Mouse (Mus musculus) macrophage (primary cell): ENCODE measurements around the gene Tm4sf1. TPM values are rescaled to one million over a fixed set of nuclear protein-coding genes. Genes with fewer than 3 reads are reported as not detected.

Experiments used
- H3K27ac ChIP-seq: fragments of 350-480 bp; formaldehyde crosslinking; 2 replicates; pipeline ENCODE4 v1.9.0; 2021
- H3K36me3 ChIP-seq: fragments of 350-480 bp; formaldehyde crosslinking; 2 replicates; pipeline ENCODE4 v1.9.0; 2021; ENCODE audit errors: inconsistent target
- H3K4me3 ChIP-seq: fragments of 350-480 bp; formaldehyde crosslinking; 2 replicates; pipeline ENCODE4 v1.9.0; 2021; ENCODE audit errors: inconsistent target
- H3K79me2 ChIP-seq: fragments of 350-480 bp; formaldehyde crosslinking; 2 replicates; pipeline ENCODE4 v1.9.0; 2021; ENCODE audit errors: inconsistent target
- WGBS: methylation state at CpG from one replicate; pipeline ENCODE4 v1.1.7; 2026; ENCODE audit warnings: inconsistent platforms; ENCODE audit not compliant: missing documents; 5-methylcytosine and 5-hydroxymethylcytosine counted together
- polyA plus RNA-seq: library from polyadenylated mRNA; stranded (reverse); fragments of 250-400 nt; gene quantifications from 3 replicates; pipeline ENCODE4 v1.2.4, GENCODE M21; 2018; ENCODE audit warnings: inconsistent platforms
- total RNA-seq, 78 experiments: library from RNA; depleted of rRNA; stranded (reverse); fragments of 250-400 nt; gene quantifications; 1 replicate in 9 of 78; 2 replicates in 24 of 78; 3 replicates in 43 of 78; 4 replicates in 2 of 78; pipeline ENCODE4 v1.2.4; 2018; ENCODE audit warnings: inconsistent platforms in 56 of 78

The Tm4sf1 gene
- 1 to 10 TPM in 1 of 26 experiments, under 1 TPM in 1, not detected in 24; 0.31 to 6.7 TPM for total RNA-seq (2018; cell fraction: chromatin; rRNA removed)
- under 1 TPM in 3 of 26 experiments, not detected in 23; 0.09 to 0.29 (median 0.26) TPM for total RNA-seq (2018; cell fraction: cytosol; rRNA removed)
- total RNA-seq (2018; cell fraction: nucleus; rRNA removed), result 1 to 10 TPM in 1 of 26 experiments, under 1 TPM in 2, not detected in 23; 0.82 to 2.3 (median 0.86) TPM
- 0.25 to 0.74 TPM in 2 of 3 replicates, not detected in the other for polyA plus RNA-seq

DNA sequence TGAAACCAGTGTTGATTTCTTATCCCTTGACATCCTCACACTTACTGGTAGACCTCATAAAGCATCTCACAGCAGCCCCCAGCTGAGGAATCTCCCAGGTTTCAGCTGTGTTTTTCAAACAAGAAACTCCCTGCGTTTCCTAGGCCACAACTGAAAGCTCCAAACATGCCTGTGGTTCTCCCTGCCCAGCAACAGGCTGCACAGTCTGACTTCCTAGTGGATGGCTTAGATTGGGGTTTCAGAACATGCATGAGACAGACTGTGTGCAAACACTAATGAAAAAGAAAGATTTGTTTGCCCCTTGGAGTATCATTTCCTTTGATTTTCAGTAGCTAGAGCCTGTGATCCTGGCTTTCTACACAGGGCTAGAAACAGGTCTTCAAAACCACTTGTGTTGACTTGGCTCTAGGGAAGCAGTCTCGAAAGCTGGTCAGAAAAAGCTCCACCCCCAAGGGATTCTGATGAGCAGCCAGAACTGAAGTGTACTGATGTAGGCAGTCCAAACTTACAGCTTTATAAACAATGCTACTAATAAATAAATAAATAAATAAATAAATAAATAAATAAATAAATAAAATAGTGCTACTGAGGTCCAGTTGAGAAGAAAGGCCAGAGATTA, at the start of gene Tm4sf1:
Tm4sf1 (minus strand) TSS at position 68 of the 619 bp plus-strand sequence.
- H3K36me3 ChIP-seq, result no peaks in the 10 kb centered on the region
- no peaks in the 10 kb centered on the region for H3K79me2 ChIP-seq
- H3K4me3 ChIP-seq, result no peak within 1 kb of the TSS
- no peak within 1 kb of the TSS for H3K27ac ChIP-seq
- 63% methylated on average over 2 of the region's 2 CpGs for WGBS

DNA sequence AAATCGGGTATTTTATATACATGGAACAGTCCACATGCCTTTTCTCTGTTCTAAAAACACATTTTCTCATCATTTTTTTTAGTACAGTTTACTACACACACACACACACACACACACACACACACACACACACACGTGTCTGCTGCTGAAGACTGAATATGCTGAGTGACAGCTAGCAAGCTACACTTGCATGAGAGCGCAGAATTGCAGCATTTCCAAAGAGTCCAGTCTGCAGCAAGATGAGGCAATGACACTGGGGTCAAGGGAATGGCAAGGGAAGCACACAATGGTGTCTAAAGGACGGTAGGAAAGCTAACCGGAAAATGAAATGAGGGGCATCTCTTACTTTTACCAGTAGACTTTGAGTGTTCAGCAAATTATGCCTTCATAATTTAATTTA, 43.0 kb upstream of the Tm4sf1 start:
- H3K4me3 ChIP-seq, result no peak overlapping the region
- H3K36me3 ChIP-seq, result no peaks in the 10 kb centered on the region
- H3K27ac ChIP-seq, result no peak overlapping the region
- WGBS, result 78% methylated on average over 5 of the region's 5 CpGs
- no peaks in the 10 kb centered on the region for H3K79me2 ChIP-seq

DNA sequence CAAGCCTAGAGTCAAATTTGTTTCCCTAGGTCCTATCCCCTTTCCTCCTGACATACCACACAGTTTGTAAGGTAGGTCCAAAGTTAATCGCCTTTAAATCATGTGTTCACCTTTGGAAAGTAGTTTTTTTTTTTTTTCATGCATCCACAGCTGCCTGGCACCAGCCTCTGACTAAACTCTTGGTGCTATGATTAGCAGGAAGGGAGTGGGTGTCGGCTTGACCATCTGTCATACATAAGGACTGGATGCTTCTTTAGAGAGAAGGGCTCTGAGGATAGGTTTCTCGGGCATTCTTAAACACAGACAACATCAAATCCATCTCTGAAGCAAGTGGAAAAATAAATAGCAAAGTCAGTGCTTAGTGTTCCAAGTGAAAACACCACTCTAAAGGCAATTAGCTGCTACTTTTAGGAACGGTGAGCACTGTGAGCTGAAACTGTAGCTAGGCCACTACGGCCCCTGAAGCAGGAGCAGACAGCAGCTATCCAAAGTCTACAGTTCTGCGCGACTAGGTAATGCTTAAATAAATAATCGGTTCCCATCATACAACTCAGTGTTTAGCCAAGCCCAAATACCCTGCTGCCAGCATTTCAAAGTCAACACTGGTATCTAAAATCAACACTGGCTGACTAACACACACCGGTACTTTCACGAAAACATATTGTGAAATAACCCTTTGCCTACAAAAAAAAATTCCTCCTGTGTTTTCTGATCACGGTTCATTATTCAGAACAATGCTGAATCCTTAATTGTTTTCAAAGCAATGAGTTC, 42.2 kb upstream of the Tm4sf1 start:
- Histone ChIP-seq H3K4me3 (no peak overlapping the region), H3K27ac (no peak overlapping the region), H3K79me2 (no peaks in the 10 kb centered on the region), H3K36me3 (no peaks in the 10 kb centered on the region)
- 78% methylated on average over 11 of the region's 11 CpGs for WGBS

DNA sequence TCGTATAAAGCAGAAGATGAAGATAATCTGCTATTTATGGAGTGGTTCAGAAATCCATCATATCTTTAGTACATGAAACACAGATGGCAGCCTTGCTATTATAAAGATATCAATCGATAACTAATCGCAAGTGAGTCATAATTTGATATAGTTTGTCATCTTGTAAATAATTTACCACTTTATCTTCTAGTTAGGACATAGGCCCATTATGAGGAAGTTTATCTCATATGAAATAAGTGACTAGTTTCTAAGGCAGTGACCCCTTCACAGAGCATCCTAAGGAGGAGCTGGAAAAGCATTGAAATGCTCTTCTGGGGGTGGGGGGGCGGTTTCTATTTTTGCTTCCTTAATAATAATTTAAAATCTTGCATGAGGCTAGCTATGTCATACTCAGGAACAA, 41.2 kb upstream of the Tm4sf1 start:
- Histone ChIP-seq H3K36me3 (no peaks in the 10 kb centered on the region), H3K27ac (no peak overlapping the region), H3K79me2 (no peaks in the 10 kb centered on the region), H3K4me3 (no peak overlapping the region)
- 88% methylated on average over 4 of the region's 4 CpGs for WGBS

DNA sequence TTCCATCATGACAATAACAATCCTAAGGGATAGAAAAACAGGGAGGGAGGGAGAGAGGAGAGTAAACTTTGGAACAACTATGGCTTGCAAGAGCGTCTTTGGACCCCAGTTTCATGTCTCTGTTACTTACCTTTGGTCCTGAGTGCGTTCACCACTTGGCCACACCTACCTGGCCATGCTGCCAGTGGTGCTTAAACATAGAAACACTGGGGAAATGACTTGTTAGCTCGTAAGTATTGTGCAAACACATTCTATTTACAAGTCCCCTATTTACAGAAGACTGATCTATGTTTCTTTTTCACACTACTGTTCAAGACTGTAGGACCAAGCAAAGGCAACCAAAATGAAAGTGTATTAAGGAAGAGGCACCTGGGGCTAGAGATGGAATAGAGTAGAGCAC, 39.5 kb upstream of the Tm4sf1 start:
- H3K4me3 ChIP-seq, result no peak overlapping the region
- H3K27ac ChIP-seq, result no peak overlapping the region
- H3K79me2 ChIP-seq, result no peaks in the 10 kb centered on the region
- no peaks in the 10 kb centered on the region for H3K36me3 ChIP-seq
- WGBS, result 76% methylated on average over 3 of the region's 3 CpGs

DNA sequence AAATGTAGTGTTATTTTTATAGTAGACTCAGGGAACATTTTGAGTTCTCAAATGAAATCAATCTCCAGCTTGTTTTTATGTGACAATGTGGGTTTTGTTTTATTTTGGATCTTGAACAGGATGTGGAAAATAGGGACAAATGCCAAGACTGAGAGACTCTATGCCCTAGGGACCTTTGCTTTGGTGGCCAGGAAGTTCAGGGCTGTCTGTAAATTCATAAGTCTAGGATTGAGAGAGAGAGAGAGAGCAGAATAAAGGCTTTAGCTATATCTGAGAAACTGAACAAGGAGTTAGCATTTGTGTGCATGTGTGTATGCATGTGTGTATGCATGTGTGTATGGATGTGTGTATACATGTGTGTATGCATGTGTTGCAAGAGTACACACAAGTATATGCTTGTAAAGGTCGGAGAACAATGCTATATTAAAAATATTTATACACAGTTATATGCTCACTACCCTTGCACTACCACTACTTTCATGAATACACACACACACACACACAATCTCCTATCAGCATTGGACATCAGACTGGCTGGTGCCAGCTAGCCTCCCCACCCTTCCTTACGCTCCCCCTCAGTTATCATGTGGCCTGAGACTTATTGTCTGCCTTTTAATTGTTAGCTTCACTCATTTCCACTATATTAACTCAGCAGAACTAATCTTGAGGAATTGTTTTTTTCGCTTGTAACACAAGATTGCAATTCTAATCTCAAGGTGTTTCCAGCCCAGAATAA, 33.5 kb upstream of the Tm4sf1 start:
- no peak overlapping the region for H3K27ac ChIP-seq

DNA sequence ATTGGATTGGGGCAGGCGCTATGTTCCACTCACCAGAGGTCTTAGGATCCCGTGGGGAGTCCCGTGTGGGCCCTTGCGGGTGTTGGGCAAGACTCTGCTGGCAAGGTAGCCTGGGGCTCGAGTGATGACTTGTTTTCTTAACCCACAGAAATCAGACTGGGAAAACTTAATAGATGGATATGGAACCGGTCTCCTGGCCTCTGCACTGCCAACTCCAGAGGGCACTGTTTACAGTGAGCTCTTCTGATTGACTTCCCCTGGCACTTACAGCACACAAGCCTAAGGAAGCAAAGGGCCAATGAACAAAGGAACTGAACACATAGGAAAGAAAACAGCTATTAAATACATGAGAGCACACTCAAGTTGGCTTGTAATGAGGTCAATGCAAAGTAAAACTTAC, 26.2 kb upstream of the Tm4sf1 start:
- Histone ChIP-seq H3K4me3 (no peak overlapping the region), H3K36me3 (no peaks in the 10 kb centered on the region), H3K27ac (no peak overlapping the region), H3K79me2 (no peaks in the 10 kb centered on the region)
- 94% methylated on average over 3 of the region's 6 CpGs for WGBS

More for the DNA sequence above, 33.5 kb upstream of the Tm4sf1 start:
- H3K4me3 ChIP-seq, result no peak overlapping the region
- H3K79me2 ChIP-seq, result no peaks in the 10 kb centered on the region
- H3K36me3 ChIP-seq, result no peaks in the 10 kb centered on the region
- WGBS, result 67% methylated on average over 3 of the region's 3 CpGs

DNA sequence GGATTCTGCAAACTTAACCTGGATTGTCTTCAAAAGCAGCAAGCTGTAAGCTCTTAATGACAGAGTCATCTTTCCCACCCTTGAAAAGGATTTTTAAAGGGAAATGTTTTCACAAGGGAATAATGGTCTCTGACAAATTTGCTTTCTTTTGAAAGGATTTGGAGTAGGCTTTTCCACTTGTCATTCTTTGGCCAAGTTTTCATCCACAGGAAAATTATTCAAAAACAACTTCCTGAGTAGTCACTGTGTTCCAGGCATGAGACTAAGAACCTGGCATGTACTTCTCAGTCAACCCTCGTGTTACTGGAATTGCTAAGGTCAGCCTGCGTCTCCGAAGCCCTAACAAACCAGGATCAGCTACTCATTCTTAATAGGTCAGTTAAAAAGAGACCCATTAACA, 5.3 kb upstream of the Tm4sf1 start:
- 97% methylated on average over 3 of the region's 3 CpGs for WGBS
- H3K27ac ChIP-seq, result no peak overlapping the region
- no peak overlapping the region for H3K4me3 ChIP-seq
- H3K36me3 ChIP-seq, result no peaks in the 10 kb centered on the region
- no peaks in the 10 kb centered on the region for H3K79me2 ChIP-seq

DNA sequence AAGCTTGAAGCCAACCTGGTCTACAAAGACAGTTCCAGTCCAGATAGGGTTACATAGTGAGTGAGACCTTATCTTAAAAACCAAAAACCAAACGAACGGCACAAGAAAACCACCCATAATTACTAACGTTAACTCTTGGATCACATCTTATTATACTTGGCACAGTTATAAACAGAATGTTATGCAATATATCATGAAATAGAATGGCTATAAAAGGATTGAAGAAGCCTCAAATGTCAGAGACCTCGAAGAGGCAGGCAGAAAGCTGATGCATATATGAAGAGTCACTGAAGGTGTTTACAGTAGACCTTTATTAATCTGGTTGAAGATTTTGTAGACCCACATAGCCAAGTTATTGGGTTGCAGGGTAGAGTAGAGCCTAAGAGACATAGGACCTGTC, 3.8 kb upstream of the Tm4sf1 start:
- Histone ChIP-seq H3K36me3 (no peaks in the 10 kb centered on the region), H3K4me3 (no peak overlapping the region), H3K27ac (no peak overlapping the region), H3K79me2 (no peaks in the 10 kb centered on the region)
- 82% methylated on average over 4 of the region's 4 CpGs for WGBS

DNA sequence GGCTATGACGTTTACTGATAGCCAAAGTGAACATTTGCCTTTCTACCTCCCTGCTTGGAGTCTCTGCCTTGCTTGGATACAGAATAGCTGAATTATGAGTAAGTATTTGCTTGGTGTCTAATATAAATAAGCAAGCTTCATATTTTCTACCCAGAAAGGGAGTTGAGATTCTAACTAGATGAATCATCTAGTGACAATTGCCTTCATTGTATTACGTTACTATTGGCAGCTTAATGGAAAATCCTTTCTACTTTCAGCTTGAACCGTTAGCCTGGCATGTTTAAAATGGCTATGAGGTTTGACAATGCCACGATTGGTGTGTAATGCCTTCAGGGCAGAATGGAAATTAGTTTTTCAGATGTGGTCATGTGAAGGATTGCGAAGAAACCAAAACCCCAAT, 2.7 kb upstream of the Tm4sf1 start:
- Histone ChIP-seq H3K27ac (no peak overlapping the region), H3K79me2 (no peaks in the 10 kb centered on the region), H3K36me3 (no peaks in the 10 kb centered on the region), H3K4me3 (no peak overlapping the region)
- 82% methylated on average over 5 of the region's 5 CpGs for WGBS

DNA sequence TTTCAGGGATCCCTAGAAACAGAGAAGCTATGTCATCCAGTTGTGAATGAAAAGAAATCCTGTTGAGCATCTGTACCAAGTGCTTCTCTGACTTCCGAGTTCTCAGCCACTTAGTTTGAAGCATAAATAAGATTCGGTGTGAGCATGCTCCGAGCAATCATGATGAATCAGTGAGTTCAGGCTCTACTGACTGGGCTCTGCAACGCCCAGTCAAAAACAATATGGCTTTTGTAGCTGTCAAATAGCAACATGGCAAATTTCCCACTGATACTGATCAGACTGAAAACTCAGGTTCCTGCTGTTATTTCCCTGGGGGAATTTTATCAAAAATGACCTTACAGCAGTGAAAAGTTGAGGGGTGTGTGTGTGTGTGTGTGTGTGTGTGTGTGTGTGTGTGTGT, 2.3 kb upstream of the Tm4sf1 start:
- H3K27ac ChIP-seq, result no peak overlapping the region
- no peaks in the 10 kb centered on the region for H3K79me2 ChIP-seq
- 74% methylated on average over 4 of the region's 4 CpGs for WGBS
- H3K4me3 ChIP-seq, result no peak overlapping the region
- no peaks in the 10 kb centered on the region for H3K36me3 ChIP-seq

DNA sequence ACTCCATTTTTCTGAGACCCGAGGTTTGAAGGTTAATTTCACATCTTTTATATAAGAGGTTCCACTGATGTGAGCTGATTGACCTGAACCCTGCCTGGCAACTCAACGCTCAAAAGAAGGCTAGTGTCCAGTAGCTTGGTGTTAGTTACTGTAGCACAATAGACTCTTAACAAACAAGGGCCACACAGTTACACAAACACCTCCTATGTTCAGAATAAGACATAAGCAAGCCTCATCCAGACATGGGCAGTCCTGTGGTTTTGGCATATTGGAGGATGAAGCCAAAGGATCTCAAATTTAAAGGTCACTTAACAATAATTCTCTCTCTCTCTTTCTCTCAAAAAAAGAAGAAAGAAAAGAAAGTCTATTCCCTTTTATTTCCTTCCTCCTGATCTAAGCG, 1.7 kb upstream of the Tm4sf1 start:
- no peaks in the 10 kb centered on the region for H3K36me3 ChIP-seq
- no peak overlapping the region for H3K27ac ChIP-seq
- 91% methylated on average over 3 of the region's 3 CpGs for WGBS
- H3K4me3 ChIP-seq, result no peak overlapping the region
- H3K79me2 ChIP-seq, result no peaks in the 10 kb centered on the region

DNA sequence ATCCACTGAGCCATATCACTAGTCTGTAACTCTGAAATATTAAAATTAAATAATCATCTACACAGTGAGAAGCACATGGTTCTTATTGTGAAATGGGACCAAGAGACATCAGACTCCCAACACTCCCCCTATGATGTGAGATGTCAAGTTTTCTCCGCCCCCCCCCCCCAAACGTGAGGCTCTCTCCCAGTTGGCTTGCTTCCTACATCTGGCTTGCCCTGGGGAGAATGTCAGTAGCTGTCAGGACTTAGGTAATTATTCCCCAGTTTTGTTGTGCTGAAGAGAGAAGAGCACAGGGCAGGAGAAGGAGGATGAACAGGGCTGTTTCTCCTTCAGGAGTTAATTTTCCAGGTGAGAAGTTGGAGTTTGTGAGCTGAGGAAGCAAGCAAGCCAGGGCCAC, 1.1 kb upstream of the Tm4sf1 start:
- H3K79me2 ChIP-seq, result no peaks in the 10 kb centered on the region
- WGBS, result 89% methylated on average over 2 of the region's 2 CpGs

DNA sequence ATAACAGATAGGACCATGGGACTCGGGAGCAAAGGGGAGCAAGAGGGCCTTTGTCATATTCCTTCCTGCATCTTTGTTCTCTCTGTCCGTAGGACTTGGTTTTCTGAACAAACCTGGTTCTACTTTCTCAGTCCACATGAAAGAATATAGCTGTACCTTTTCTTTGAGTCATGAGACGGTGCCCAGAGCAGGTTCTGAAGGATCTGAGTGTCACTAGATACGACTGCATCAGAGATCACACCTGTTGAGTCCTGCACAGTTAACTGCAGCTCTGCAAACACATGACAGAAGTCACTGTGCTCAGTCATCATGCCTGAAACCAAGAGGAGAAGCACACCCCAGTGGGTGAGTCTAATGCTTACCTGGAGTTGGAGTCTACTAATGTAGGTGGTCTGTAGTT, 422 bp downstream of the Tm4sf1 start:
- H3K36me3 ChIP-seq, result no peaks in the 10 kb centered on the region
- WGBS, result 70% methylated on average over 4 of the region's 4 CpGs
- H3K4me3 ChIP-seq, result no peak overlapping the region
- H3K27ac ChIP-seq, result no peak overlapping the region
- no peaks in the 10 kb centered on the region for H3K79me2 ChIP-seq

More for the DNA sequence above, 1.1 kb upstream of the Tm4sf1 start:
- Histone ChIP-seq H3K4me3 (no peak overlapping the region), H3K36me3 (no peaks in the 10 kb centered on the region), H3K27ac (no peak overlapping the region)

DNA sequence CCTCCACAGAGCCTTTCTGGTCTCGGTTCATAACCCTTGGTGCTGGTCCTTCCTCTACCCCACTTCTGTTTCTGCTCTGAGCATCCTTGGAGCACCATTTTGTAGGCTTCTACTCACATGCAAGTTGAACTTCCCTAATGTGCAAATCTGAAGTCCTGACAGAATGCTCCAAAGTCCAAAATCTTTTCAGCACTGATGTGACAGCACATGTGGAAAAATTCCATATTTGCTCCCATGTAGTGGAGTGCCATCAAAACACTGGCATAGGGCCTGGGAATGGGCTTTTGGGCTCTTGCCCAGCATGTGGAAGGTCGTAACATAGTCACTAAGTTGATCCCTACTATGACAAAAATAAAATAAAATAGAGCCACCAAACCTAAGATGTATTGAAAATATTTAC, 3.8 kb downstream of the Tm4sf1 start:
- H3K36me3 ChIP-seq, result no peaks in the 10 kb centered on the region
- H3K4me3 ChIP-seq, result no peak overlapping the region
- WGBS, result 89% methylated on average over 2 of the region's 2 CpGs
- H3K79me2 ChIP-seq, result no peaks in the 10 kb centered on the region
- H3K27ac ChIP-seq, result no peak overlapping the region
